Mouse (Mus musculus) common myeloid progenitor, adult 5-6 weeks (primary cell): ENCODE data around the gene Med13. TPM values are rescaled to one million over a fixed set of nuclear protein-coding genes. Genes with fewer than 3 reads are reported as not detected.
"Not testable (repeated sequence)": the region's sequence is repeated elsewhere in the genome, so short reads cannot be mapped to it uniquely, and the experiment has no call there.

Source experiments
- ATAC-seq: replicated peaks from 2 replicates; pipeline ENCODE4 v1.8.0; 2016; ENCODE audit warnings: low read depth, mild to moderate bottlenecking, moderate TSS enrichment, inconsistent platforms; ENCODE audit not compliant: poor library complexity, severe bottlenecking
- total RNA-seq: library from RNA; stranded (forward); fragments of 200-1000, 187-1606 nt; gene quantifications from 2 replicates; pipeline ENCODE4 v1.2.3, GENCODE M21; 2017

Med13 gene
- total RNA-seq, 1 experiment from 2014 or later, result 59.4 TPM

- ATAC-seq, result not testable (repeated sequence)
Observed at GRCm38 (mm10) chr11:86344940-86345339, 12.5 kb downstream of the Med13 start.

- no peak for ATAC-seq
Observed at GRCm38 (mm10) chr11:86324251-86324650, 33.2 kb downstream of the Med13 start.

GRCm38 (mm10) chr11:86314992-86315391, 42.4 kb downstream of the Med13 start:
- ATAC-seq, result not testable (repeated sequence)

- no peak for ATAC-seq
Observed at GRCm38 (mm10) chr11:86310280-86310679, 47.1 kb downstream of the Med13 start.

GRCm38 (mm10) chr11:86292201-86292600, 65.2 kb downstream of the Med13 start:
- not testable (repeated sequence) for ATAC-seq

- ATAC-seq, result no peak
Observed at GRCm38 (mm10) chr11:86291714-86292113, 65.7 kb downstream of the Med13 start.

- ATAC-seq, result no peak
Observed at GRCm38 (mm10) chr11:86285729-86286128, 71.7 kb downstream of the Med13 start.

- no peak for ATAC-seq
Observed at GRCm38 (mm10) chr11:86278442-86279102, 78.8 kb downstream of the Med13 start.

- peak; percentile 96 for ATAC-seq
Observed at GRCm38 (mm10) chr11:86257460-86258076, 99.8 kb downstream of the Med13 start, which contains the start of gene Ints2. TSS of gene Ints2 (minus strand) at chr11:86257575.

- peak; percentile 64 for ATAC-seq
Observed at GRCm38 (mm10) chr11:86257054-86257453, 100.3 kb downstream of the Med13 start.

- no peak for ATAC-seq
Observed at GRCm38 (mm10) chr11:86253342-86253741, 104.1 kb downstream of the Med13 start.

GRCm38 (mm10) chr11:86232446-86232845, 125.0 kb downstream of the Med13 start:
- ATAC-seq, result no peak

- no peak for ATAC-seq
Observed at GRCm38 (mm10) chr11:86231781-86232350, 125.5 kb downstream of the Med13 start.

GRCm38 (mm10) chr11:86226646-86227180, 130.7 kb downstream of the Med13 start:
- 0 out of 2 replicates have a peak, but pooled peaks have one; percentile 29 for ATAC-seq

- no peak for ATAC-seq
Observed at GRCm38 (mm10) chr11:86225761-86226160, 131.6 kb downstream of the Med13 start.

Other genes starting within 250 kb of the Med13 start
- 30.9 and 31.6 TPM in 2 replicates for gene Brip1, start 156.4 kb downstream of the Med13 start, total RNA-seq
- gene Ints2, start 100.0 kb downstream of the Med13 start, total RNA-seq, result 35.7 and 38.1 TPM in 2 replicates
- gene Rnft1, start 127.1 kb upstream of the Med13 start, total RNA-seq, result 18.8 and 20.7 TPM in 2 replicates
- 39.6 and 76.3 TPM in 2 replicates for gene Rps6kb1, start 187.2 kb upstream of the Med13 start, total RNA-seq
- 12.1 and 15.2 TPM in 2 replicates for gene Tubd1, start 187.4 kb upstream of the Med13 start, total RNA-seq